Mouse (Mus musculus) spleen, postnatal 14 days (tissue): ENCODE data around the gene Auts2.

ENCODE experiments used
- DNase-seq, 2 experiments: peaks; one replicate each; pipeline ENCODE4 v3.0.0; 2021 to 2022; ENCODE audit warnings: low spot score in 2 of 2

The Auts2 gene

GRCm38 (mm10) chr5:132391831-132392763 lies 151.0 kb downstream of the Auts2 start:
- no peak for DNase-seq

DNA sequence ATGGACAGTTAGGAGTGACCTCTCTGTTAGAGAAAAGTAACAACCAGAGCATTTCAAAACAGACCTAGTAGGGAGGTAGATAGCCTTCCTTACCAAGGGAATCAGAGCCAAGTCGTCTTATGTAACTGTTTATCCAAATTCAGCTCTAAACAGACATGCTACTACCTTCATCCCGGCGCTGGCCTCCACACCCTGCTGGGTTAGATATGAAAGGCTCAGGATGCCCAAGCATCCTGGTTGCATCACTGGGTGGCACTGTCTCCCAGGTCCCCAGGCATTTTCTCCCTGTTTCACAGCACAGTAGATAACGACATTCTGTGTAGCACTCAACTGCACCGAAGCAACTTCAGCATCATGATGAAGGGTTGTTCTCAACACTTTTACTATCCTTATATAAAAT lies 154.4 kb downstream of the Auts2 start:
- no peak for DNase-seq

GRCm38 (mm10) chr5:132385244-132385855 lies 157.8 kb downstream of the Auts2 start:
- DNase-seq, result no peak

DNA sequence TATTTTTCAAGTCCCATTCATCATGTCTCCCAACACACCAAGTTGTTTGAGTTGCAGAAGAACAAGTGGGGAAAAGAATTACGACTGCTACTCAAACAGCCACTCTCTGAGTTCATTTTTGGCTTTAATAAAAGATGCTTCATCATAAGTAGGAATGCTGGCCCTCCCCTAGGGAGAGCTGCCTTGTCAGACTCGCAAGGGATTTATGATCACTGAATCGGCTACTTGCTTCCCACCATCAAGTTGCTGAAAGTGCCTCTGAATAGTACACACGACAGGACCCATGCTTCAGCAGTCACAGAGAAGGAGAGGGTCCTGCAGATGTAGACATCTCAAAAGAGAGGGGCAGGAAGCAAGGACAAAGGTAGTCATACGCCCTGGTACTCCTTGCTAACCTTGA lies 162.9 kb downstream of the Auts2 start:
- no peak for DNase-seq

- DNase-seq, result no peak
These were observed 164.2 kb downstream of the Auts2 start for GRCm38 (mm10) chr5:132378977-132379376.

- DNase-seq, result no peak
These were observed 168.0 kb downstream of the Auts2 start for GRCm38 (mm10) chr5:132375130-132375529.

- DNase-seq, result no peak
These were observed 169.6 kb downstream of the Auts2 start for GRCm38 (mm10) chr5:132373471-132374075.

GRCm38 (mm10) chr5:132372605-132373004 lies 170.5 kb downstream of the Auts2 start:
- no peak for DNase-seq

DNA sequence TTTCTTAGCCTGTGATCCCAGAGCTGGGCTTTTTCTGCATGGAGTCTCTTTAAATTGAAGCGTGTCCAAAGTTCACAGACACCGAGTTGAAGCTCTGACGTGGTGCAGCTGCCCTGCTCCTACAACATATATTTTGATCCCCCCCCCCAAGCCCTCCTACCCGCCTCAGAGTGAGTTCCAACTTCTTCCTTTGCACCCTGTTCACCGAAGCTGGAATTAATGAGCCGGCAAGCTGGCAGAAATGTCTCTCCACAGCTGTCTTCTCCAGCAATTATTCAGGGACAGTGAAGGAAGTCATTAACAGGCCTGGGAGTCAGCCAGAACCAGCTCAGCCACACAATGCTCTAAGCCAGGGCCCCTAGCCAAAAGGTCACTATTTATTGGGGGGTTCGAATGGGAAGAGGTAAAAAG lies 174.5 kb downstream of the Auts2 start:
- no peak for DNase-seq

- DNase-seq, result no peak
These were observed 181.9 kb downstream of the Auts2 start for GRCm38 (mm10) chr5:132361276-132361675.

DNA sequence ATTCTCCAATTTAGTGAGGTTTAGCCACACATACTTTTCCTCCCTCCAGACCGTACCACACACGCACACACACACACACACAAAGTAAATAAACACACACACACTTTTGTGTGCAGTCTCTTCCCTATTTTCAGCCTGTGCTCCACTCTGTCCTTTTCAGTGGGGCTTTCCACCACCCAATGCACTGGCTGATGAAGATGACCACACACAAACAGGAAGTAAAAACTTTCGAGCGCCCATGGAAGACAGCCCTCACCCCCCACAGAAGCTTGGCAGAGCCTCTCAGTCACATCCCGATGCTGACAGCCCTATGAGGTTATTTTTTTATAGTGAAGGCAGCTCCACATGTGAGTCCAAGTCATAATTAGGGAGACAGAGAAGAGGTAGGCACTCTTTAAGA lies 185.4 kb downstream of the Auts2 start:
- no peak for DNase-seq

- DNase-seq, result no peak
These were observed 187.2 kb downstream of the Auts2 start for GRCm38 (mm10) chr5:132355935-132356334.

DNA sequence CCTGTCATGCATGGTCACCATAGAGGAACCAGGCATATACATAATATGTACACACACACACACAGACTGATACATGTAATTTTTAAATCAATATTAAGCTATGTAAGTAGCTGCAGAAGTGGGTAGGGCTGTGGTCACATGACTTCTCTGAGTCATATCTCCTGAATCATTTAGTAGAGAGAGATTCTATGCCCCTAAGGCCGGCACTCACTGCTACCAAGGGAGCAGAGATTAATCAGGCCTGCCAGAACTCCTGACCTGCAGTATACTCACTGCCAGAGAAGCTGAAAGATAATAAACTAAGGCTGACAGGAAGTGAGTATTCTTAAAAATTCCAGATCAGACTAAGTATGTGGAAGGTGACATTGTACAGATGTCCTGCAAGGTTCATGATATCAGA lies 190.7 kb downstream of the Auts2 start:
- no peak for DNase-seq

DNA sequence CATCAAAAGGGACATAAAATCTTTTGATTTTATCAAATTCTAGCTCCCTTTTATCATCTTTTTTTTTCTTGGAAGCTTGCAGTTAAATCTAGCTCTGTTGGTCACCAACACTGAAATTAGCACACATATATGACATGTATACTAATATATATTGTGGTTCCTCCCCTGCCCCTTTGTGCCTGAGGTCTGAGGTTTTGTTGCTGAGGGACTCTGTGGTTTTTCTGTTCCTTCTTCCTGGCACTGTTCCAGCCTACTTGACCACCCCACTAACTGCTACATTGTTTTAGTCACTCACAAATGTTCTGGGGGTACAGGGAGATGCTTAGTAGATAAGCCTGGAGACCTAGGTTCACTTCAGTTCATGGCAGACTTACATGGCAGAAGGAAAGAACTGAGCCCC lies 192.0 kb downstream of the Auts2 start:
- DNase-seq, result no peak

GRCm38 (mm10) chr5:132341315-132341714 lies 201.8 kb downstream of the Auts2 start:
- DNase-seq, result no peak

DNA sequence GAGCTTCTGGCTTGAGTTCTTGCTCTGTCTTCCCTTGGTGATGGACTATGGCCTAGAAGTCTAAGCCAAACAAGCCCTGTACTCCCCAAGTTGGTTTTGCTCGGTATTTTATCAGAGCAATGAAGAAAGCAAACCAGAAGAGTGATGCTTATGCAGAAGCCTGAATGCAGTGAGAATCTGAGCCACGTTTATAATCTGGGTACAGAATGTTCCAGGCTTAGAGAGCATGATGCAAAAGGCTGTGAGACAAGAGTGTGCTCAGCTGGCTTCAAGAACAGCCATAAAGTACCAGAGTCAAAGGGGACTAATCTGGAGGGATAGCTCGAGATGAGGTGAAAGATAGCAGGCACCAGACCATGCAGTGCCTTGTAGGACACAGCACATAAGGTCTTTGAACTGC lies 205.5 kb downstream of the Auts2 start:
- DNase-seq, result no peak

- DNase-seq, result no peak
These were observed 207.4 kb downstream of the Auts2 start for GRCm38 (mm10) chr5:132335719-132336118.

GRCm38 (mm10) chr5:132334796-132335195 lies 208.3 kb downstream of the Auts2 start:
- no peak for DNase-seq

GRCm38 (mm10) chr5:132333744-132334143 lies 209.4 kb downstream of the Auts2 start:
- DNase-seq, result no peak

DNA sequence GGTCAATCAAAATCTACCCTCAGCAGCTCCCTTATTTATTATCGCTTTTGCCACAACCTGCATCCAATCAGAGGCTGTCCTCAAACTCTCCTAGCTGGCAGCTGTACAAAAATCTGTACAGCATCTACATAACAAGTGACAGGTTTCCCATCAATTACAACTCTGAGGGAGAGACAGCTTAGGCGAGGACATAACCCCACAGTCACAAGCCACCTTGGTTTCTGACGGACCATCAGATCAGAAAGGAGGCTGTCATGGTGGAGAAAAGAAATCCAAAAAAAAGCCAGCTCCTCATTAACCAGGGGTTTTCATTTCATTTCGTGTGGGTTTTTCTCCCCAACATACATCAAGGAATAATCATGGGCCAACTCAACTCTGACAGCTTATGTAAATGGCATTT lies 210.6 kb downstream of the Auts2 start:
- no peak for DNase-seq

GRCm38 (mm10) chr5:132329171-132329936 lies 213.8 kb downstream of the Auts2 start:
- DNase-seq, result no peak
